Mouse (Mus musculus): ENCODE measurements at regions not wholly inside any gene's neighbourhood (a gene's known extent, or its start where the extent isn't known, plus 50 kb on each side); places are given as distances from the start of the nearest gene placed in this dataset.

DNA sequence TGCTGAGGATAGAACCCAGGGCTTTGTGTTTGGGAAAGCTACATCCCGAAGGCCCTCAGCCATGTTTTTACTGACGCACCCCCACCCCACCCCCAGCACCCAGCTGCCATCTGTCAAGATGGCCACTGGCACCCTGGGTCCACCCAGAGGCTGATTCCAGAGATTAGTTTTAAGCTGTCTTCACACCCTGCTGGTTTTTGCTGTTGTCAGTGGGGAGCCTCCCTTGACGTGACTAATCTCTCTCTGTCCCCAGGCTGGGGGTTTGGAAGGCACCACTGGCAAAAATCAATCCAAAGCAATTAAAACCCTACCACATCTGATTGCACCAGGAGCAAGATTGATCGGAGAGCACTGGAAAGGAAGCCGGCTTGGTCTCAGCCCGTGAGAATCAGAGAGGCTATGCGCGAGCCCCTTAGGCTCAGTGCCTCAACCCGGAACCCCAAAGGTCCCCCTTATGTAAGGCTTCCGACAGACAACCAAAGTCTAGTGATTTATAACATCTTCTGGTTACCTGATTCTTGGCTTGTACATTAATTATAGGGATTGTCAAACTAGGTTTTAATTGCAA, 59.7 kb upstream of the Kazn start:
- TF ChIP-seq GATA1 (IDR thresholded peaks at IDR 0.05; ENCODE audit: low read length) (no peak), TAL1 (IDR thresholded peaks at IDR 0.05; ENCODE audit: low read length) (no peak)
